In genomic region chr13:83615875-83616274, GRCm38 (mm10) we compare ENCODE assay signal across 25 mouse cellular contexts.
DNase-seq lines count a peak whose midpoint lies in the region; ATAC-seq and TF ChIP-seq lines count a peak whose summit lies in the region.
"Had no signal": no experiment of that assay in that cellular context is flagged by ENCODE, and none has a peak within 500 bp of the region (broad histone marks: within the 10 kb centered on the region; RNA-seq: fewer than 3 reads in every experiment).

No protein-coding gene starts in this region.

- intact Hi-C loops in left cerebral cortex, adult 2 months (cut with DNase I), result no loop called here
- intact Hi-C loops in left cerebral cortex, postnatal 14 days (cut with DNase I), result no loop called here

- WGBS in embryonic facial prominence, embryonic 10.5 days, result 81% methylated on average over 3 of the region's 3 CpGs

- H3K27ac ChIP-seq in left cerebral cortex, adult 2 months, result peak overlapping the region; percentile 12; the same call in 1 of the 2 replicates
- H3K27ac ChIP-seq in embryonic facial prominence, embryonic 10.5 days (replicated peaks), result no peak overlapping the region
- H3K27ac ChIP-seq: forebrain, embryonic 10.5 days; forebrain, embryonic 13.5 days; heart, adult 2 months; heart, embryonic 10.5 days; heart, embryonic 13.5 days; hindbrain, embryonic 14.5 days; hindbrain, postnatal 0 days had no signal

- H3K4me1 ChIP-seq in embryonic facial prominence, embryonic 10.5 days, result peaks cover 7% of the 10 kb centered on the region
- H3K4me1 ChIP-seq: forebrain, embryonic 10.5 days; forebrain, embryonic 13.5 days; heart, embryonic 10.5 days had no signal

- no peaks in the 10 kb centered on the region for H3K27me3 ChIP-seq in embryonic facial prominence, embryonic 10.5 days (replicated peaks; ENCODE audit: low read depth, poor library complexity, severe bottlenecking)
- H3K27me3 ChIP-seq: forebrain, embryonic 13.5 days; heart, embryonic 13.5 days had no signal

- no peak overlapping the region for H3K4me3 ChIP-seq in left cerebral cortex, adult 2 months
- no peak overlapping the region for H3K4me3 ChIP-seq in embryonic facial prominence, embryonic 10.5 days
- H3K4me3 ChIP-seq: forebrain, embryonic 10.5 days; forebrain, embryonic 13.5 days; heart, adult 2 months; heart, embryonic 10.5 days; heart, embryonic 13.5 days had no signal

- no peak for TF ChIP-seq CTCF in left cerebral cortex, adult 2 months (IDR thresholded peaks at IDR 0.05)

- H3K9me3 ChIP-seq in embryonic facial prominence, embryonic 10.5 days, result no peaks in the 10 kb centered on the region
- H3K9me3 ChIP-seq: forebrain, embryonic 10.5 days; forebrain, embryonic 13.5 days; heart, embryonic 10.5 days; heart, embryonic 13.5 days had no signal

- peak; percentile 79 for ATAC-seq in common myeloid progenitor, adult 5-6 weeks (replicated peaks; ENCODE audit: low read depth, poor library complexity, severe bottlenecking)
- peak; percentile 92 for ATAC-seq in megakaryocyte progenitor cell, adult 5-6 weeks (replicated peaks; ENCODE audit: poor library complexity)
- ATAC-seq: activated CD4-positive, CD25-positive, alpha-beta regulatory T cell, adult 4 months; forebrain, embryonic 13.5 days; forebrain, embryonic 16.5 days; hindbrain, postnatal 0 days; inflammation-experienced regulatory T-cells, adult 6 months had no signal

- DNase-seq in left cerebral cortex, adult 2 months (ENCODE audit: extremely low spot score in 1 of 2, low spot score in 2 of 2), result no peak
- DNase-seq in left cerebral cortex, postnatal 14 days (ENCODE audit: low spot score in 2 of 2), result no peak
- no peak for DNase-seq in embryonic facial prominence, embryonic 10.5 days (ENCODE audit: low spot score)
- no peak for DNase-seq in kidney, postnatal 10 days
- DNase-seq: adrenal gland, adult 8-10 months; adrenal gland, postnatal 25 days; cerebellum, adult 18-20 months; cerebellum, adult 9-11 months; cerebellum, postnatal 25 days; embryo, embryonic 11 days; gastrocnemius, postnatal 25 days; heart, adult 2 months; heart, postnatal 14 days; heart, postnatal 4 days had no signal

- no peaks in the 10 kb centered on the region for H3K36me3 ChIP-seq in embryonic facial prominence, embryonic 10.5 days (replicated peaks)
- H3K36me3 ChIP-seq: forebrain, embryonic 10.5 days; heart, embryonic 10.5 days had no signal
